Mouse (Mus musculus): ENCODE data around the gene Rbfox3. TPM values are rescaled to one million over a fixed set of nuclear protein-coding genes. Genes with fewer than 3 reads are reported as not detected.

The Rbfox3 gene
- polyA plus RNA-seq, 2 experiments from 2014 or later: 0.11 TPM; not detected in 1

DNA sequence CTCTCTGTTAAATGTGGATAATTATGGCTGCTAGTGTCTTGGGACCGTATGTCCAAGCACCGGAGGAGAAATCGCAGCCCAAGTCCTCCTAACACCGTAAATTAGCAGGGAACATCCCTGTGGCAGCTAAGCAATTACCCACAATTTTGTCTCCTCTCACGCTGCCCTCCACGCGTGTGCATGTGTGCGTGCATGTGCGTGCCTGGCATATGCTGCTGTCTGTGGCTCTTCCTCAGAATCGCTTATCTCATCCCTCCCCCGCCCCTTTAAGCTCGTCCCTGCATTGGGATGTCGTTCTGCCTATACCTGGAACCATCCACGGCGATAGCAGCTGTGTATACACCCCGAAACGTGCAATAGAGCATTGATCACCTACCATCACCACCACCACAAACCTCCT lies 156.4 kb downstream of the Rbfox3 start:
- ATAC-seq: no peak

DNA sequence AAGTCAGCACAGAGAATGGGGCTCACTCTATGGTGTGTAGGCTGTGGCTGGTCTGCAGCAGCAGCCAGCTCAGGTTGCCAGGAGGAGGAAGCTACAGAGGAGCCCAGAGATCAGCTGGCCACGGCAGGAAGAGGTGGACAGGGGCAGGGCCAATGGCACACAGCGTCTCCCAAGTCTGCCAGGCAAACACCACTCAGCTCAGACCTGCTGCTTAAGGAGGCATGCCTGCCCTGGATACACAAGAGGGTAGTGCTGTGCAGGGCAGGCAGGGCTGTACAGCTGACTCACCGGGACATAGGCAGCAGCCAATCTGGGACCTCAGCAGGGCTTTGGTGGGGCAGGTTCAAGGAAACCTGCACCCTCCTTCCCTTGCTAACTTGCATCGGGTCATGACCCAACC lies 156.9 kb downstream of the Rbfox3 start:
- no peak for ATAC-seq

DNA sequence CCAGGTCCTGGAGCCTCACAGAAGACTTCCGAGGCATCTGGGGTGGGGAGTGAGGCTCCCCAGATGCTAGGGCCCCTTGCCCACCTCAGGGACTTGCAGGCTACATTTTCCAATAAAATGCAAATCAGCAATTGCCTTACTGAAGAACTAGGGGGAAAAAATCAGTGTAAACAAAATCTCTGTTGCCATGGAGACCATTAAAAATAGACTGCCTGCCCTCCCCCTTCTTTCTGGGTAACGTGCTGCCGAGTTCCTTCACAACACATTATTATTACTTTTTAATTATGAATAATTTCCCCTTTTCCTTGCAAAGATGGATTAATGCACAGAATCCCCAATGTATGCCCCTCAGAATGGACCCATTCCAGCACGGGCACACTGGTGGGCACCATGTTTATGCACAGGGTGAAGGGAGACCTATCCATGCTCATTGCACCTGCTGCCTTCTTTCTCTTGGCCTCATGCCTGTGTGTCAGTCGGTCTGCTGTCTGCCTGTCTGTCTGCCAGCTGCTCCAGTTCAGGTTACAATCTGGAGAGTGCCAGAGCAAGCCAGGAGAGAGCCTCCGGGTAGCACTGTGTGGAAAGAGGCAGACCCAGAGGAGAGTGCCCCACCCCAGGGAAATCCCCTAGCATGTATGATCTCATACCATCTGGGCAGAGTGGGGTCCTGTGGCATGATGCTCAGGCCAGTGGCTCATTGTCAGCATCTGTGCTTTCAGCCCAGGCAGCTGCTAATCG lies 159.3 kb downstream of the Rbfox3 start:
- no peak for ATAC-seq

DNA sequence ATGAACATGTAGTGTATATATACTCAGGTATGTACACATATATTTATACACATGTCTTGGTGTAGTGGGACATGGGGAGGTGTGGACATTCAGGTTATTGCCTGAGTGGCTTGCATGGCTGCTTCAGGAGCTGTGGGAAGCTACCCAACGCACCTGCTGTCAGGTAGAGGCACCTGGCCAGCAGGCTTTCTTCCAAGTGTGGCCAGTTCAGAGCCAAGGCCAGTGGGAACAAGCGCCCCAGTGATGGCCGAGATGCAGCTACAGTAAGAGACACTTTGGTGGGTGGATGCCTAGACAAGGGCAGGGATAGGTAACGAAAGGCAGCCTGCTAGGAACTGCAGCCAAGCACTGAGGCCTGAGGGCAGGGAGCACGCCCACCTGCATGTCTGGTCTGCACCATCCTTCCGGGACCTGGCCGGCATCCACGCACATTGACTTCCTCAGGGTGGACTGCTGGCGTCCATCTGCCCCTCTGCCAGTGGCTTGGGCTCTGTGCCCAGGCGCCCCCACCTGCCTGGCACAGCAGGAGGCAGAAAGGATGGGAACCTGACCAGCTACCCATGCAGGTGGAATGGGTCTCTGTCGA lies 160.6 kb downstream of the Rbfox3 start:
- no peak for ATAC-seq

DNA sequence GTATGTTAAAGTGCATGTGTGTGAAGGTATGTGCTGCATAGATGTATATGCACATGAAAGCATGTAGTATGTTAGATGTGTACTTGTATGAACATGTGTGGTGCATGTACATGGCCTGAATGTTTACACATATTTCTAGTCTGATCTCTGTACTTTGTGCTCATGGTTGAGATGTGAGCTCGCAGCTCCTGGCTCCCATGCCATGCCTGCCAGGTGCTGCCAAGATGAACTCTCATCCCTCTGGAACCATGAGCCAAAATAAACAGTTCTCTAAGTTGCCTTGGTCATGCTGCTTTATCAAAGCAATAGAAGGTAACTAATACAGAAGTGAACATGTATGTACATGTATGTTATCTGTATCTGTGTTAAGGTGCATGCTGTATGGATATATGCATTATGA lies 161.9 kb downstream of the Rbfox3 start:
- ATAC-seq: no peak

DNA sequence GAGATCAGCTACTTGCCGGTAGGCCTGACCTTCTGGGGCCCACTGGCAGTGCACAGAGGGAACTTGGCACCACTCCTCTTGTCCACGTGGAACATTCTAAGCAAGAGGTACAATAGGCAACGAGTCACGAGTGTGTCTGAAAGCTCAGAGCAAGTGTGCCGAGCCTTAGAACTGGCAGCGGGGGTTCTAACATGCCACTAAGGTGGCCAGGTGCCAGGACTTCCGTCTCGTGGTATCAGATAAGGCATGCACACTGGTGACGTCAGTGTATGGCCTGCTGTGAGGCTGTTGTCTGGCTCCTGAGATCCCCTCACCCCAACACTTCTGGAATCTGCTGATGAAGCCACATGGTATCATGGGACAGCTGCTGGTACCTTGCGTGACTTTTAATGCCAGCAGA lies 162.8 kb downstream of the Rbfox3 start:
- peak; percentile 57 for ATAC-seq

DNA sequence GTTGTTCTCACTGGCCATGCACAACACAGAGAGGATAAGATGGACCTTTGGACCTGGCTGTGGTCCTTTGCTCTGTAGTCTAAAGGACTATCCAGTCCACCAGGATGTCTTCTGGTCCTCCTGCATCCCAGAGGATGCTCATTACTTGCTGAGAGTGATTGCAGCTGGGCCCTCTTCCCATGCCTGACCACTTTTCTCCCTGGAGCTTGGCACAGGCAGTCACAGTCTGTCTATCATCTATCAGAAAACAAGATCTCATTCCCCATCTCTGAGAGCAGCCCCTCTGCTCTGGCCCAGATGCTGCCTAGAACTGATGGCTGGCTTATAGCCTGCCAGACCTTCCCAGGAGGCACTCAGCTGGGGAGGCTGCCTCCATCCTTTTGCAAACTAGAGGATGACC lies 166.1 kb downstream of the Rbfox3 start:
- no peak for ATAC-seq

DNA sequence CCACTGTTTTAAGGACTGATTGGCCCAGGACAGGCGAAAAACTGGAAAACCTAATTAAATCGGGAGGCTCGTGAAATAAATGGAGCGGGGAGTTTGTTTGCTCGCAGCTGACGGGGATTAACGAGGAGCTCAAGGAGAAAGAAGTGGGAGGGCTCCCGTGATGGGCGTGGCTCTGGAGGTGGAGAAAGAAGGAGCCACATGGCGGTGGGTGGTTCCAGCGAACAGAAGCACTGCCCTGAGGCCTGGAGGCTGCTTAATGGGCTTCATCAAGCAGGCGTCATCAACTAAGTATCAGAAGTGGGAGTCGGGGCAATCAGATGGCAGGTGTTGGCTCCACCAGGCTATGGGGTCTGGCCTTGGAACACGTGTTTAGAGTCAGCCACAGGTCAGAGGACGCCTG lies 166.6 kb downstream of the Rbfox3 start:
- no peak for ATAC-seq

DNA sequence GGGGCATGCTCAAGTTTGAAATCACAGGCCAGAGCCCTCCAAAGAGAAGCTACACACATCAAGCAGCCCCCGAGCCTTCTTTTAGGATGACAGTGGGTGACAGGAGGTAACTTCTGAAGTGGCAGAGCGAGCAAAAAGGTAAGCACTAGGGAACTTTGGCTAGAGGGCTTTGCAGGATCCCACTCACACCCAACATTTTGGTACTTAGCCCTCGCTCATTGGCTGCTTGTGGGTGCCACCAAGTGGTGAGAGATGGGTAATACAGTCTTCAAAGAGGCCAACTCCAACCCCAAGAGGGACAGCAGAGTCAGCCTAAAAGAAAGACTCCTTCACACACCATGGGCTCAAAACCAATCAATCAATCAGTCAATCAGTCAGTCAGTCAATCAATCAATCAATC lies 168.6 kb downstream of the Rbfox3 start:
- no peak for ATAC-seq

DNA sequence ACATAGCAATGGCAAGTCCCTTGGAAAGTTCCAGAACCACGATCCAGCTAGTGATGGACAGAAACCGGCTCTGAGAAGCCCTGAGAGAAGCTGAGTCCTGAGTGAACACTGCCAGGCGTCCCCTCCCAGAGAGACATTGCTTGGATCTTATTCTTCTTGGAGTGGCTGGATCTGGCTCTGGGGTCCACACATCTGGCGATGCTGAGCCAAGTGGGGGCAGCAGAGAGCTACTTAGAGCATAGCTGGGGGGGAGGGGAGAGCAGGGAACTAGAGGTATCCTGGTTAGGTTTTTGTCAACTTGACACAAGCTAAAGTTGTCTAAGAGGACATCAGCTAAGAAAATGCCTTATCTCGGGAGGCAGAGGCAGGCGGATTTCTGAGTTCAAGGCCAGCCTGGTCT lies 170.1 kb downstream of the Rbfox3 start:
- no peak for ATAC-seq

DNA sequence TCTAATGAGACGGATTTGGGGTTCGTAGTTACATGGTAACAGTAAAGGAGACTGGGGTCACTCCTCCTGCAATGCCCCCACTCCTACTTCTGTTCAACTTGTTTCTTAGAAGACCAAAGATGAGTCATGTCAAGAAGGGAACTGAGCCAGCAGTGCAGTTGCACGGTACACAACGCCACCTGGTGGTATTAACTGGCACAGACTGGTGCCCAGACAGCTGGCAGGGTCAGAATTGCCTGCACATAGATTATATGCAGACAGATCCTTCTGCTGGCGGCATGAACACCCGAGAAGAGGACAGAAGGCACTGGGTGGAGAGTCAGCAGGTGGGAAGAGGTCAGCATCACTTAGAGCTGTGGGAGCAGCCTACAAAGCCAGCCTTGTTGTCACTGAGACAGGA lies 171.4 kb downstream of the Rbfox3 start:
- peak; percentile 34 for ATAC-seq

DNA sequence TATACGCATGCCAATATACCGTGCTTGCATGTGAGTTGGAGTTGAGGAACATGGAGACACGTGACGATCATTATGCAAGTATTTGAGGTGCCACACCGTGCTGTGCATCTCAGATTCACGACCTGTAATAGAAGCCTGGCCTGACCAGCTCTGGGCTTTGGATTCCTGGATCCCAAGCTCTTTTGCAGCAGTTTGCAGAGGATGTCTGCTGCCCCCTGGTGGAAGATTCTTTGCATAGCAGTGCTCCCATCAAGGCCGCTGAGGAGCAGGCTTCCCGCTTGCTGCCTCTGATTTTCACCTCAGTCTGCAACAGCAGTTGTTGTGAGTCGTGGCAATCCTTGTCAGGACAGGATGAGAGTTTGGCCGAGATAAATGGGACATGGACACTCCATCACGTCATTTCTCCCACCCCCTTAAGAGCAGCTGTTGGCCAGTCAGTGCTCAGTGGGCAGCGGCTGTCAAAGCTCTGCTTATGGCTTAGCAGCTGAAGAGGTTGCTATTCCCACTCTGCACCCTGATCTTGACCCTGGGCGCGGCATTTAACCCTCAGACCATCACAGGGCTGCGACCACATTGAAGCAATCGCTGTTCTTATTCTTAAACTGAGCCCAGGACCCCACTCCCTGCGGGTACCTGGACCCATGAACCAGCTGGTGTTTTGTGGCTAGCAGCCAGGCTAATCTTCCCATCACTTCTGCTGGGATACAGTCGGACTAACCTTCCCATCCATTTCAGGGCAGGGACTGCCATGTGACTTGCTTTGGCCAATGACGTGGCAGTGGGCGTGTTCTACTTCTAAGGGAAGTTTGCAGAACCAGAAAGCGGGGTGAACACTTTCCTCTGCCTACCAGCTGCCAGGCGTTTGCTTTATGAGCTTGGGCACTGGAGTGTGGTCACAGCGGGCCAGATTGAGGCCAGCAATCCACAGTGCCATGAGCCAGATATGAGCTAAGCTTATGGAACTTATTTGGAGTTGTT lies 172.3 kb downstream of the Rbfox3 start:
- ATAC-seq: peak; percentile 32

DNA sequence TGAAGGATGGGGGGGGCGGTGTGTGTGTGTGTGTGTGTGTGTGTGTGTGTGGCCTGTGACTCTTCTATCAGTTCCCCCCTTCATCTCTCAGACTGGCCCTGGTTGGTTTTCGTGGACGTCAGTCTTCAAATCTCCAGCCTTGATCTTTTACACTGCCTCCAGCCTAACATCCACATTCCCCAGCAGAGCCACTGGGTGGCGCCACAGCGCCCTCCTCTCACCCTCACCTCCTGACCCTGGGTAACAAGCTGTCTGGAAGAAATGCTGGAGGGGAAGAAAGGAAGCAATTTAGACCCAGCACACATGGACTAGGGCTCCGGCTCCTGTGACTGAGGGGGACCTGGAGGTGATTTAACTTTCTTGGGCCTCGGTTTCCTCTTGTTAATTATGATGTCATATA lies 173.1 kb downstream of the Rbfox3 start:
- ATAC-seq: no peak

DNA sequence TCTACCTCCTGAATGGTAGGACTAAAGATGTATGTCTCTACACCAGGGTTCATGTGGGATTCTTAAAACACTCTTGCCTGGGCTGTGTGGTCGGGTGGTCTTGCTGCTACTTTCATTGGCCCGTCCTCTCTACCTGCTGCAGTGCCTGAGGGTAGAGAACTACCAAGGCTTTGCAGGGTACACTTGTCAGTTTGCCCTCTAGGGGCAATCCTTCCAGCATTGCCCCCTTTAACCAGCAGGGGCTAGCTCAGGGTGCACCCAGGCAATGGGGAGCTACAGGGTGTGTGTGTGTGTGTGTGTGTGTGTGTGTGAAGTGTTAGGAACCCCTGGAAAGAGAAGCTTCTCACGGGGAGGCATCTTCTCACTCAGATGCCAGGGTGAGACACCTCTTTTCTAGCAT lies 173.6 kb downstream of the Rbfox3 start:
- ATAC-seq: no peak

DNA sequence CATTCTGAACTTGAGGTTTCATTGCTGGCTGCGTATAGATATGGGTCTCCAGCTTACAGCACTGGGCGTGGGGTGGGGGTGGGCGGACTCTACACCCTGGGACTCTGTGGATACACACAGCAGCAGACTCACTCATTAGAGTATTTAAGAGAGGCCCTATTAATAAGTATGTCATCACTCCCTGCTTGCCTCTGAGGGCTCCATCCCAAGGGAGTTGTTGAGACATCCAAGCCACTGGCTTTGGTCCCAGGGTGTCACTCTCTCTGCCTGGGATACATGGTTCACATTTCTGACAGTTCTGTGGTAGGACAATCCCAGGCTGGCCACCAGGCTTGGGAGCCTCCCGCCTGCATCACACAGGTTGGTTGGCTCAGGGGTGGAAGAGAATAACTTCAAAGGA lies 174.4 kb downstream of the Rbfox3 start:
- no peak for ATAC-seq

DNA sequence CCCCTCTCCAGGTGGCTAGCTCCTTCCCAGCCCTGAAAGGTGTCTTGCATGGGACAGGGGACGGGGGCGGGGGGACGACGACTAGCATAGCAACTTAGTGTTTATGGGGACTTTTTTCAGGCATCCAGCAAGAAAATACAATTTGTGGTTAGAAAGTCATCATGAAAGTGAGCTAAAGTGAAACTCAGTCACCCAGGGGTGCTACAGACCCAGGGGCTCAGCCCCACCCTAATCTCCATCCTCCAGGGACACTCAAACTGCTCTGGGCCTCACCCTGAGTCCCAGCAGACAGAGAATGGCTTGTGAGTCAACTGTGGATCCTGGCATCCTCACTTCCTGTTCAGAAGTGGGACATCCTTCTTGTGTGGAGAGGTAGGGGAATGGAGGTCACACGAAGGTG lies 179.7 kb downstream of the Rbfox3 start:
- ATAC-seq: peak; percentile 28

DNA sequence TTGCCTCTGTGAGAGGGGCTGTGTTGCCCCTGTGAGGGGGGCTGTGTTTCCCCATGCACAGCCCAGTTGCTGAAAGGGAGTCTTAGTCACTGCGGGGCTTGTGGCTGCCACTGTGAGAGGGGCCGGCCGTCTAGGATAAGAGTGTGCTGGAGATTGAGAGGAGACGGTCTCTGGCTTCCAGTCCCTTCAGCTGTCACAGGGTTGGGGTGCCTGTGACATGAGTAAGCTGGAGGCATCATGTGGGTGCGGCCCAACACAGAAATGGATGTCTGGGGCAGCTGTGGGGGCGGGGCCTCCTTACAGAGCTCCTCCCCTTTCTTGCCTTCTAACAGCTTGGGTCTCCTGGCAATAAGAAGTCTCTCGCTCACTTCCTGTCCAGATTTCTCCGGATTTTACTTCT lies 182.0 kb downstream of the Rbfox3 start:
- ATAC-seq: no peak

DNA sequence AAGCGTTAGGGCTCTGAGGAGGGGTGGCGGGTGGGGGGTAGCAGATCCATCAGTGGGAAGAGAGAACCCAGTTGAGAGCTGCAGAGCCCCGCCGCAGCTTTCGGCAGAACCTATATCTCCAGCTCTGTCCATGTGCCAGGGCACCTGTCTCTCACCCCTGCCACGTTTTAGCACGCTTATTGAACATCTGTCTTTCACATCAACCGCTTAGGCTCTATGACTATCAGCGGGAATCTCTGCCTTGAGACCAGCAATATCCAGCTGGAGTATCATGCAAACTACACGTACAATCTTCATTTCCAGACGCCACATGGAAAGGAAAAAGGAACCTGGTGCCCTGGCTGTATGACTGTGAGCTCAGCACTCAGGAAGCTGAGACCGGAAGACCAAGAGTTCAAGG lies 182.6 kb downstream of the Rbfox3 start:
- no peak for ATAC-seq

DNA sequence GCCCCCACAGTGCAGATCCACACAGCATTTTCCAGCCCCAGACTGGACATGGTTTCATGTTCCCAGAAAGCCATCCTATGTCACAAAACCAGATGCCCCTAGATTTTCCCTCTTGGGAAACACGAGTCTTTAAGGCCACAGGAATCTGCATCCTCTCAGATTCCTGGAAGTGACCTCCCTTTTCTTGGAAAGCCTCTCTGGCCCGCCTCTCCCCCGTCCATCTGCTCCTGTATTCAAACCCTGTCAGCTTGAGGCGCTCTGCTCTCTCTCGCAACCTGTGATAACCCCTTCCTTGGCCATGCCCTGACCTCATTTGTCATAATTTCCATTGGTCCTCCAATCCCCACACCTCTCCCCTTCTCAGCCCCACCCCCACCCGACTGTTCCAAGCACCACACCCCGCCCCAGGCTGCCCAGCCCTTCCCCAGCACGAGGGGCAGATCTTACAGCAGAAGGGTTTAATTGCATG lies 183.3 kb downstream of the Rbfox3 start:
- no peak for ATAC-seq

DNA sequence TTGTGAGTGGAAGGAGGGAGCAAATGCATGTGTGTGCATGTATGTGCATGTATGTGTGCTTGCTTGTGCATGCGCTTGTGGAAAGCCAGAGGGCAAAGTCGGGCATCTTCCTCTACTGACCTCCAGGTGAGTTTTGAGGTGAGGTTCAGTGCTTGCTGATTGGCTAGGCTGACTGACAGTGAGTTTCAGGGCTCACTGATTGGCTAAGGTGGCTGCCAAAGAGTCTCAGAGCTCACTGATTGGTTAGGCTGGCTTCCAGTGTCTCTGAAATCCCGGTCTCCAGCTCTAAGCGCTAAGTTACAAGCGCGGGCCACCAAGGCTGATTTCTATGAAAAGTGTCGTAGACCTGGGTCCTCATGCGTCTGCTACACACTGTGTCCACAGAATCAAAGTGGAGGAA lies 185.0 kb downstream of the Rbfox3 start:
- ATAC-seq: no peak

DNA sequence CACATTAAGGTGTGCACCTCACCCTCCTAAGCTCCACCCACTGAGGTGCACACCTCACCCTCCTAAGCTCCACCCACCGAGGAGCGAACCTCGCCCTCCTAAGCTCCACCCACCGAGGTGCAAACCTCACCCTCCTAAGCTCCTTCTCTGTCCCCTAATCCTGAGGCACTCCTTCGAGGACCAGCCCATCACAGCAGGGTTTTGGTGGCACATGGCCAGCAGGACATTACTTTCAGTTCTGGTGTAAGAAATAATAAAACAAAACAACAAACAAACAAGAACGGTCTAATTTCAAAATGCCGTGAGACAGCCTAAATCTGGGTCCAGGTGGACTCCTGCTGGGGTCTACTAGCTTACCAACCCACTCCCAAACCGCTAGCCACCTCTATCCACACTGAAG lies 187.0 kb downstream of the Rbfox3 start:
- no peak for ATAC-seq

DNA sequence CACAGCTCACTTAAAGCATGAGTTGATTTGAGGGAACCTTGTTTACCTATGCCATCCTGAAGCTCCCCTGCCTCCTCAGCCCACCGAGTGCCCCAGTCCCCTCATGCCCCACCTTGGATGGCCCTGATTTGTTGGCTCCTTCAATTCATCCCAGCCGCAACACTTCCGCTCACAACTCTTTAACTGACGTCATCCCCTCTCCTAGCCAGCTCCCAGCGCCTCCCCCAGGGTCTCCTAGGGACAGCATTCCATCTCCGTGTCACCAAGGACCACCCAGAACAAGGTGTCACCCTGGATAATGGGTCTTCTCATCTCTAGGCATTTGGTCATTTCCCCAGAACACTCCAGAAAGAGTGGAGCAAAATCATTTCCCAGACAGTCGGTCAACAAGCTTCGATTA lies 188.2 kb downstream of the Rbfox3 start:
- no peak for ATAC-seq

DNA sequence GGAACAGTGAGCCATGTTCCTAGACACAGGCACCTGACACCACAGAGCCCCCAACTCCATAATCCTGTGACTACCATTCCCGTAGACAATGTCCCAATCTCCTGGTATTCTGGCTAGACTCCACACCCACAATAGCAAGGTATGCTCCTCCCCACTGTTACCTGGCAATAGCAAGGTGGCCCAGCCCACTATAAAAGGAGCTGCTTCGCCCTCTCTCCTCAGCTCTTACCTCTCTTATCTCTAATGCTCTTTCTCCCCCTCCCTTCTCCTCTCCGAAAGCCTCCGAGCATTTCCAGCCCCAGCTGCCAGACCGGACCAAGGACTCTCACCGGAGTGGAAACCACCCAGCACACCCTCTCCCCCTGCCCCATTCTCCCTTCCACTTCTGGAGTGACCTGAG lies 189.5 kb downstream of the Rbfox3 start:
- ATAC-seq: no peak
